Mouse (Mus musculus) CH12.LX (cell line): ENCODE measurements around the gene Abraxas1.

Experiments
- CHD1 ChIP-seq: IDR thresholded peaks from 2 replicates; pipeline ENCODE4 v1.6.1; 2012; ENCODE audit warnings: low read depth, low read length, improper control_type of control experiment, inconsistent platforms
- CTCF ChIP-seq, 2 experiments: IDR thresholded peaks in 1 of 2; conservative IDR thresholded peaks in 1 of 2; 2 replicates each; pipeline ENCODE4 v1.5.1; 2011 to 2012; ENCODE audit warnings: low read depth in 2 of 2, low read length in 2 of 2, improper control_type of control experiment in 1 of 2, inconsistent platforms in 1 of 2, mild to moderate bottlenecking in 1 of 2, moderate library complexity in 1 of 2
- E2F4 ChIP-seq: IDR thresholded peaks from 2 replicates; pipeline ENCODE4 v1.6.1; 2011; ENCODE audit warnings: low read depth, low read length, improper control_type of control experiment; ENCODE audit not compliant: insufficient replicate concordance
- ELF1 ChIP-seq: IDR thresholded peaks from 2 replicates; pipeline ENCODE4 v1.6.1; 2014; ENCODE audit warnings: low read depth, mild to moderate bottlenecking, inconsistent platforms, low read length, improper control_type of control experiment
- KAT2A ChIP-seq: IDR thresholded peaks from 2 replicates; pipeline ENCODE4 v1.6.1; 2012; ENCODE audit warnings: low read length, improper control_type of control experiment, inconsistent platforms; ENCODE audit not compliant: insufficient replicate concordance
- MAX ChIP-seq: IDR thresholded peaks from 2 replicates; pipeline ENCODE4 v1.6.1; 2011; ENCODE audit warnings: low read length, improper control_type of control experiment
- MEF2A ChIP-seq: IDR thresholded peaks from 2 replicates; pipeline ENCODE4 v1.6.1; 2014; ENCODE audit warnings: low read depth, mild to moderate bottlenecking, inconsistent platforms, low read length, improper control_type of control experiment, borderline replicate concordance
- NRF1 ChIP-seq: IDR thresholded peaks from 2 replicates; pipeline ENCODE4 v1.6.1; 2014; ENCODE audit warnings: low read depth, mild to moderate bottlenecking, inconsistent platforms, low read length, improper control_type of control experiment, moderate library complexity
- POLR2AphosphoS2 ChIP-seq: IDR thresholded peaks from 2 replicates; pipeline ENCODE4 v1.6.1; 2011; ENCODE audit warnings: low read depth, low read length, improper control_type of control experiment
- RCOR1 ChIP-seq: conservative IDR thresholded peaks from 2 replicates; pipeline ENCODE4 v1.6.1; 2012; ENCODE audit warnings: low read depth, mild to moderate bottlenecking, inconsistent platforms, low read length, improper control_type of control experiment
- TBP ChIP-seq: conservative IDR thresholded peaks from 2 replicates; pipeline ENCODE4 v1.6.1; 2011; ENCODE audit warnings: low read depth, low read length, improper control_type of control experiment
- UBTF ChIP-seq: IDR thresholded peaks from 2 replicates; pipeline ENCODE4 v1.6.1; 2012; ENCODE audit warnings: low read depth, mild to moderate bottlenecking, inconsistent platforms, low read length, improper control_type of control experiment, moderate library complexity
- ZKSCAN1 ChIP-seq: IDR thresholded peaks from 2 replicates; pipeline ENCODE4 v1.6.1; 2012; ENCODE audit warnings: low read depth, inconsistent platforms, low read length, improper control_type of control experiment, borderline replicate concordance

GRCm38 (mm10) chr5:100866183-100866582 lies 45.4 kb upstream of the Abraxas1 start:
- TF ChIP-seq CTCF (conservative IDR thresholded peaks at IDR 0.05 in 1 of 2, IDR thresholded peaks at IDR 0.05 in 1 of 2; ENCODE audit: low read depth in 2 of 2, low read length in 2 of 2) (no peak), MEF2A (no peak), POLR2AphosphoS2 (no peak), E2F4 (no peak), TBP (no peak), CHD1 (no peak), ZKSCAN1 (no peak), UBTF (no peak), ELF1 (no peak), MAX (no peak), RCOR1 (no peak), KAT2A (no peak), NRF1 (no peak)
